Mouse (Mus musculus) midbrain, embryonic 14.5 days (tissue): ENCODE measurements around the gene Hvcn1. TPM values are rescaled to one million over a fixed set of nuclear protein-coding genes. Genes with fewer than 3 reads are reported as not detected.

Source experiments
- ATAC-seq: fragments of 200-750 bp; cut with Nextera tagmentation; 2 replicates; pipeline ENCODE4 v1.8.0; 2017; ENCODE audit warnings: moderate number of reproducible peaks, moderate library complexity; ENCODE audit not compliant: low FRiP score, low TSS enrichment
- DNase-seq: peaks from one replicate; pipeline ENCODE4 v3.0.0-alpha.2; 2015
- H3K27ac ChIP-seq: fragments of 300-500 bp; sonication (generic); replicated peaks from 2 replicates; pipeline ENCODE4 v1.5.1; 2014; ENCODE audit warnings: mild to moderate bottlenecking, low read depth, low read length, moderate library complexity
- H3K27me3 ChIP-seq: fragments of 300-500 bp; sonication (generic); 2 replicates; pipeline ENCODE4 v1.6.1; 2014; ENCODE audit warnings: low read length, control low read depth, mixed read lengths; ENCODE audit not compliant: control insufficient read depth, insufficient read depth
- H3K36me3 ChIP-seq: fragments of 300-500 bp; sonication (generic); 2 replicates; pipeline ENCODE4 v1.6.1; 2014; ENCODE audit warnings: low read length, control low read depth; ENCODE audit not compliant: control insufficient read depth, insufficient read depth
- H3K4me1 ChIP-seq: fragments of 300-500 bp; sonication (generic); 2 replicates; pipeline ENCODE4 v1.6.1; 2014; ENCODE audit warnings: mild to moderate bottlenecking, antibody characterized with exemption, low read length, control low read depth; ENCODE audit not compliant: control insufficient read depth, insufficient read depth
- H3K4me2 ChIP-seq: fragments of 300-500 bp; sonication (generic); 2 replicates; pipeline ENCODE4 v1.6.1; 2014; ENCODE audit warnings: mild to moderate bottlenecking, low read length, moderate library complexity
- H3K4me3 ChIP-seq: fragments of 300-500 bp; sonication (generic); replicated peaks from 2 replicates; pipeline ENCODE4 v1.5.1; 2014; ENCODE audit warnings: low read depth, low read length
- H3K9ac ChIP-seq: fragments of 300-500 bp; sonication (generic); replicated peaks from 2 replicates; pipeline ENCODE4 v1.6.1; 2014; ENCODE audit warnings: mild to moderate bottlenecking, low read length, moderate library complexity
- H3K9me3 ChIP-seq: fragments of 300-500 bp; sonication (generic); 2 replicates; pipeline ENCODE4 v1.6.1; 2016; ENCODE audit warnings: low read length, control low read depth, mixed read lengths; ENCODE audit not compliant: control insufficient read depth
- WGBS: fragments of 180-500 bp; shearing (Covaris S2); extraction: QIAGEN DNeasy Blood & Tissue Kit; methylation state at CpG from one replicate; pipeline ENCODE4 v1.1.7; 2014; 5-methylcytosine and 5-hydroxymethylcytosine counted together
- polyA plus RNA-seq: library from polyadenylated mRNA; unstranded; fragments of >200 nt; fragmentation: Nextera tagmentation; extraction: Ambion mirVana; gene quantifications from 2 replicates; pipeline ENCODE4 v1.2.1, GENCODE M21; 2014

The Hvcn1 gene
- polyA plus RNA-seq, 1 experiment from 2014 or later, result 2.5 TPM

GRCm38 (mm10) chr5:122278946-122279345 lies 72.3 kb downstream of the Hvcn1 start:
- DNase-seq (no peak), ATAC-seq (no peak)
- no peaks in the 10 kb centered on the region for H3K9me3 ChIP-seq
- H3K27me3 ChIP-seq, result no peaks in the 10 kb centered on the region
- no peaks in the 10 kb centered on the region for H3K36me3 ChIP-seq
- no peak overlapping the region for H3K4me3 ChIP-seq
- H3K27ac ChIP-seq, result no peak overlapping the region
- H3K4me2 ChIP-seq, result no peak overlapping the region
- no peak overlapping the region for H3K9ac ChIP-seq
- WGBS, result 88% methylated on average over 7 of the region's 7 CpGs
- H3K4me1 ChIP-seq, result no peaks in the 10 kb centered on the region

- ATAC-seq, result no peak
- 88% methylated on average over 12 of the region's 12 CpGs for whole genome bisulfite sequencing
Observed at GRCm38 (mm10) chr5:122279799-122280421, 73.3 kb downstream of the Hvcn1 start.

GRCm38 (mm10) chr5:122280422-122280826 lies 73.8 kb downstream of the Hvcn1 start:
- no peaks in the 10 kb centered on the region for H3K27me3 ChIP-seq
- no peak overlapping the region for H3K4me3 ChIP-seq
- H3K9ac ChIP-seq, result no peak overlapping the region
- H3K4me1 ChIP-seq, result peaks cover 3% of the 10 kb centered on the region
- DNase-seq (no peak), ATAC-seq (no peak)
- H3K36me3 ChIP-seq, result no peaks in the 10 kb centered on the region
- no peaks in the 10 kb centered on the region for H3K9me3 ChIP-seq
- no peak overlapping the region for H3K4me2 ChIP-seq
- 60% methylated on average over 6 of the region's 6 CpGs for WGBS
- no peak overlapping the region for H3K27ac ChIP-seq

More at GRCm38 (mm10) chr5:122279799-122280421, 73.3 kb downstream of the Hvcn1 start:
- Histone ChIP-seq H3K9me3 (no peaks in the 10 kb centered on the region), H3K27ac (no peak overlapping the region), H3K4me2 (no peak overlapping the region), H3K36me3 (no peaks in the 10 kb centered on the region), H3K4me3 (no peak overlapping the region), H3K4me1 (no peaks in the 10 kb centered on the region), H3K27me3 (no peaks in the 10 kb centered on the region), H3K9ac (no peak overlapping the region)
- DNase-seq, result no peak

GRCm38 (mm10) chr5:122280827-122281462 lies 74.3 kb downstream of the Hvcn1 start:
- Histone ChIP-seq H3K9ac (no peak overlapping the region), H3K4me1 (peaks cover 8% of the 10 kb centered on the region), H3K4me3 (no peak overlapping the region), H3K27me3 (no peaks in the 10 kb centered on the region), H3K9me3 (no peaks in the 10 kb centered on the region), H3K27ac (no peak overlapping the region), H3K4me2 (no peak overlapping the region), H3K36me3 (no peaks in the 10 kb centered on the region)
- DNase-seq, result no peak
- WGBS, result 47% methylated on average over 19 of the region's 19 CpGs
- no peak for ATAC-seq

DNA sequence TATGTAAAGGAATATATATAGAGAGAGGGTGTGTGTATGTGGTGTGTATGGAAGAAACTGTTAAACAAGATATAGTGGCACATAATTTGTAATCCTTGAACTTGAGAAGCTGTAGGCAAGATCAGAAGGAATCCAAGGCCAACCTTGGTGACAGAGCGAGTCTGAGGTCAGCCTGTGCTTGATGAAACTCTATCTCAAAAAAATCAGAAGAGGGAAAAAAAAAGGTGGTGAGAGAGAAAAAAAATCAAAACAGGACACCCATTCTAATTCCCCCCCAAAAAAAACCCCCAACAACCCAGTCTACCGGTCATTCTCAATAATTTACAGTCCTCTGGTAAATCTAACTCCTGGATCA lies 77.2 kb downstream of the Hvcn1 start:
- ATAC-seq (no peak), DNase-seq (no peak)
- H3K9ac ChIP-seq, result no peak overlapping the region
- H3K36me3 ChIP-seq, result no peaks in the 10 kb centered on the region
- H3K4me3 ChIP-seq, result peak overlapping the region; percentile 98; the same call in 1 of the 2 replicates
- H3K4me1 ChIP-seq, result peaks cover 16% of the 10 kb centered on the region
- H3K9me3 ChIP-seq, result no peaks in the 10 kb centered on the region
- no peak overlapping the region for H3K4me2 ChIP-seq
- H3K27ac ChIP-seq, result no peak overlapping the region
- no peaks in the 10 kb centered on the region for H3K27me3 ChIP-seq
- 29% methylated on average over 2 of the region's 2 CpGs for WGBS

- Histone ChIP-seq H3K36me3 (no peaks in the 10 kb centered on the region), H3K27ac (peak within 1 kb of the TSS; percentile 90), H3K9ac (peak within 1 kb of the TSS; percentile 88), H3K9me3 (no peaks in the 10 kb centered on the region), H3K4me2 (peak within 1 kb of the TSS; percentile 84), H3K4me3 (peak within 1 kb of the TSS; percentile 98), H3K27me3 (no peaks in the 10 kb centered on the region), H3K4me1 (peaks cover 16% of the 10 kb centered on the region)
- ATAC-seq (peak; percentile 96), DNase-seq (peak; percentile 97)
- under 1% methylated on average over 112 of the region's 114 CpGs for WGBS
Observed at GRCm38 (mm10) chr5:122284183-122285028, 77.8 kb downstream of the Hvcn1 start, which contains the start of gene Pptc7. TSS of gene Pptc7 (plus strand) at chr5:122284365.

DNA sequence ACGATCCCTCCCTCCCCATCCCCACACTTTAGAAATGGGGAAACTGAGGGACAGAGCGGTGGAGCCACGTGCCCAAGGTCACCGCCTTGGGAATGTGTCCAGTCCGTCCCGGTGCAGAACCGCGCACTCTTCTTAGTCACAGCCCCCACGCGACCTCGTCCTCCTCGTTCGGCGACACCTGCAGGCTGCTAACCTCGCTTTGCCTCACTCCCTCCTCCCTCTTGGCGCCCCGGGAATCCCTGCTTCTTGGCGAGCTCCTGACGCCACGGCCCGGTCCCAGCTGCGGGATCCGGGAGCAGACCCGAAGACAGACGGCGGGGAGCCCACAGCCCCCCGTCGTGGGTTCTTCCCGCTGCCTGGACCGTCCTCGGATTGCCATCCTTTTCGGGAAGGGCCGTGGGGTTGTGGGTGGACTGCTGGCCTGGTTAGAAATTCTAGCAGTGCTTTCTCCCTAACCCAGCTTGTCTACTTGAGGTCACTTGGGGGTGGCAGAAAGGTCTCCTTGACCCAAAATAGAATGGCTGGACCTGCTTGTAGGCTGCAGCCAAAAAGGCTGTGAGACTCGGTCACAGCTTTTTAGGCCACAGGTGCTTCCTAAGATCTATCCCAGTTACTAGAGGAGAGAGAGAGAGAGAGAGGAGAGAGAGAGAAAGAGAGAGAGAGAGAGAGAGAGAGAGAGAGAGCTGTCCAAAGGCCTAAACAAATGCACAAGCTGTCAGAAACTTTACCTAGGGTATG lies 78.6 kb downstream of the Hvcn1 start:
- Histone ChIP-seq H3K4me1 (peaks cover 16% of the 10 kb centered on the region), H3K27ac (peak overlapping the region; percentile 90), H3K9ac (peak overlapping the region; percentile 88), H3K27me3 (no peaks in the 10 kb centered on the region), H3K4me3 (peak overlapping the region; percentile 98), H3K9me3 (no peaks in the 10 kb centered on the region; the same call in 1 of the 2 replicates), H3K4me2 (peak overlapping the region; percentile 84), H3K36me3 (no peaks in the 10 kb centered on the region)
- ATAC-seq (peak; percentile 18; the same call in 1 of the 2 replicates), DNase-seq (peak; percentile 67)
- 1% methylated on average over 34 of the region's 34 CpGs for WGBS

DNA sequence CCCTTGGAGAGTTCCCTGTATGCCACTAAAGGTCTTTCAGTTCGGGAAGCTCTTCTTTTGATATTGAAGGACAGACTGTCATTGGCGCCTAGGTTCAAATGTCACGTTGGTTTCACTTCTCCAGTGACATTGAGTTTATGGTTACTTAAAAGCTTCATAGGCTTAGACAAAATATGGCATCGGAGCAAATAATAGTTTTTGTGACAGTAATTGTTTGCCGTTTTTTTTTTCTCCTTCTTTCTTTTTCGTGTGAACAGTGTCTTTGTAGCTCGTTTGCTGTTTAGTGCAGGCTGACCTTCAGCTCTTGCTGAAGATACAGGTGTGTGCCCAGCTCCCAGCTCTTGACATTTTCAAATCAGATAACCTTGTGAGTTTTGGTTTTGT lies 79.2 kb downstream of the Hvcn1 start:
- Histone ChIP-seq H3K4me1 (peaks cover 16% of the 10 kb centered on the region), H3K36me3 (no peaks in the 10 kb centered on the region), H3K27ac (no peak overlapping the region), H3K9ac (peak overlapping the region; percentile 88), H3K27me3 (no peaks in the 10 kb centered on the region), H3K9me3 (no peaks in the 10 kb centered on the region; the same call in 1 of the 2 replicates), H3K4me3 (peak overlapping the region; percentile 98), H3K4me2 (peak overlapping the region; percentile 84)
- ATAC-seq, result no peak
- DNase-seq, result no peak
- WGBS, result 57% methylated on average over 7 of the region's 7 CpGs
